Mouse (Mus musculus): ENCODE data around the gene Ppa2.

The Ppa2 gene

DNA sequence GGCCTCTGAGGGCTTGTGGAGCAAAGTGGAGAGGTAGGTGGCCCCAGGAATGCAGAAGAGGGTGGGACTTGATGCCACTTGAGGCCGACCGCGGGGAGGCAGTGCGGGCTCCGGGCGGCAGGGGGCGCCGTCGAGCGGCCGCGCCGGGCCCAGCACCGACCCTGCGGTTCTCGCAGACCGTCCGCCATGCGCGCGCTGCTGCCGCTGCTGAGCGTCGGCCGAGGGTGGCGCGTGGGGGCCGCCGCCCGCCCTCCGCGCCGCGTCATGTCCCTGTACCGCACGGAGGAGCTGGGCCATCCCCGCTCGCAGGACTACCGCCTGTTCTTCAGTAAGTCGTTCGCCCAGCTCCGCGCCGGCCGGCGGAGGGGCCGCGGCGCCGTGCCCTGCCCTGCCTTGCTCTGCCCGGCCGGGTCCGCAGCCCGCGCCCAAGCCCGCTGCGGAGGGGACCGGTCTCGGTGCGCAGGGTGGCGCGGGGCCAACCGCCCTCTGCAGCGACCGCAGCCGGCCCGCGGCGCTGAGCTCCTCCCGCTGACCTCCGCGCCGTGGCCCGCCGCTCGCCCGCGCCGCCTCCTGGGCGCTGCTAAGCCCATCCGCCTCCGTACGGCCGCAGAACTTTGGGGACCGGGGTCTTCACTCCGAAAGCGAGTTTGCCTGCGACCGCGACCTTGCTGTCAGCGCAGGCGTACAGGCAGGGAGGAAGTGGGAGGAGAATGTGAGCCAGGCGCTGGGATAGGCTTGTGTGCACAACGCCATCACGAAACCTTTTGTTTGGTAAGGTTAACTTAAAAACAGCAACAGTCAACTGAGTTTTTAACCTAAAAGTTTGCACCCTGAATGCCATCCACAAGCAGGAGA lies at the start of gene Ppa2:
Gene Ppa2 (plus strand): TSS at position 157 of the 855 bp plus-strand sequence.
- DNase-seq (ENCODE audit: low spot score) = peak; percentile 60

DNA sequence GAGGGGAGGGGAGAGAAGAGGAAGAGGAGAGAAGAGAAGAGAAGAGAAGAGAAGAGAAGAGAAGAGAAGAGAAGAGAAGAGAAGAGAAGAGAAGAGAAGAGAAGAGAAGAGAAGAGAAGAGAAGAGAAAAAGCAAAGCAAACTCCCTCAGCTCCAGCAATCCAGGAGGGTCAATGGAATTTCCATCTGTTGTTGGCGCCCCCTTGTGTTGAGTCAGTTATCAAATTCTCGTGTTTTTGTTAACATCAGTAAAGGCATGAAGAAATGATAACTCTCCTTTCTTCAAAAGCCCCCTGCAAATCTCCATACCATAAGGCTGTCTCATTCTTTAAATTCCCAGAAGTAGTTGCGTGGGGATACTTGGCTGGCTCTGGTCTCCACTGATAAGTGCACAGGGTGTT lies 38.0 kb upstream of the Ppa2 start:
- DNase-seq (ENCODE audit: low spot score) = peak; percentile 69

DNA sequence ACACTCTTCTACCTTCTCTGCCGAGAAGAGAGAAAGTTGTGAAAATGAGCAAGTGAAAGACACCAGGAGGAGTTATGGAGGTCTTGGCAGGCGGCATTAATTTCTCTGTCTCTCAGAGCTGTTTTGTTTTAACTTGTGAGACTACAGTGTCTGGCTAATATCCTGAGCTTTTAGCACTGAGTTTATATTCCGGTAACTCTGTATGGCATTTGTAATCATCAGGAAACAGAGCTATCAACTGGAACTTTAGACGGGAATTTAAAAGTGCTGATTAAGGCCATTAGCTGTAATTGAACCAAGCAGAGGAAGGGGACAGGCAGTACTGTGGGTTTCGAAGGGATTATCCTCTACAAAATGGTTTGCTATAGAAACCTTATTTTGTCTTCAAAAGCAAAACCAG lies 25.3 kb upstream of the Ppa2 start:
- no peak for DNase-seq (ENCODE audit: low spot score)

DNA sequence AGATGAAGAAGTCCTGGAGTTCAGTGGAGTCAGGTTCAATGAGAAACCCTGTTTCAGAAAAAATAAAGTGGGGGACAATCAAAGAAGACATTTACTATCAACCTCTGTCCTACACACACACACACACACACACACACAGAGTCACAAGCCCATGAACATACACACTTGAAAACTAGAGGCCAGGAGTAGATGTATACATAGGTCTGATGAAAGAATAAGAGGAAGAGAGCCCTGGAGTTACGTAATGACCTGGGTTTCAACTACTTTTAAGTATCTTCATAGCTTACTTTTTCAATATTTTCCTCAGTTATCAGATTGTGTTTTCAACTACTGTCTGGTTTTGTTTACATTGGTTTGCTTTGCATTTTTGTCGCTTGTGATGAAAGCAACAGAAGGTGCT lies 21.1 kb upstream of the Ppa2 start:
- no peak for DNase-seq (ENCODE audit: low spot score)

DNA sequence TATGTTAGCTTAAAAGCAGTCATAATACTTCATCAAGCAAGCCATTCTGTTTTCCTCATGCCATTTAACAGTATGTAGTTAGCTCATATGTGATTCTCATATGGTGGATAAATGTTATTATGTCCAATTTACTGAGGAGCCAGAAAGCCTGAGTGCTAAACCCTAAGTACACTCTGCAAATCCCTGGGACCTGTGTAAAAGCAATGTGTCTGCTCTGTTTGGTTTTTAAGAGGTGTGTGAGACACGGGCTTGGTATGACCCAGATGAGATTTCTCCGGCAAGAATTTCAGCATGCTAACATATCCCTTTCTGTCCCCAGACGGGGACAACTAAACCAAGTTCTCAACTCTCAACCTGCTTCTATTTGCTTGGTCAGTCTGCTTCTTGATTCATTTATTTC lies 5.6 kb upstream of the Ppa2 start:
- no peak for DNase-seq (ENCODE audit: low spot score)

DNA sequence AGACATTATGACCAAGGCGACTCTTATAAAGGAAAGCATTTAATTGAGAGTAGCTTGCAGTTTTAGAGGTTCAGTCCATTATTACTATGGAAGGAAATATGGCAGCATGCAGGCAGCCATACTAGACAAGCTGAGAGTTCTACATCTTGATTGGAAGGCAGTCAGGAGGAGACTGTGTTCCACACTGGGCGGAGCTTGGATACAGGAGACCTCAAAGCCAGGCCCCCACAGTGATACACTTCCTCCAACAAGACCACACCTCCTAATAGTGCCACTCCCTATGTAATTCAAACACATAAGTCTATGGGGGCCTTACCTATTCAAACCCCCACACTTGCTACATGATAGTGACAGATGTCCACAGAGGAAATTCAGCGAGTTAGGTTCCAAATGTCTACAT lies 1.5 kb upstream of the Ppa2 start:
- no peak for DNase-seq (ENCODE audit: low spot score)

DNA sequence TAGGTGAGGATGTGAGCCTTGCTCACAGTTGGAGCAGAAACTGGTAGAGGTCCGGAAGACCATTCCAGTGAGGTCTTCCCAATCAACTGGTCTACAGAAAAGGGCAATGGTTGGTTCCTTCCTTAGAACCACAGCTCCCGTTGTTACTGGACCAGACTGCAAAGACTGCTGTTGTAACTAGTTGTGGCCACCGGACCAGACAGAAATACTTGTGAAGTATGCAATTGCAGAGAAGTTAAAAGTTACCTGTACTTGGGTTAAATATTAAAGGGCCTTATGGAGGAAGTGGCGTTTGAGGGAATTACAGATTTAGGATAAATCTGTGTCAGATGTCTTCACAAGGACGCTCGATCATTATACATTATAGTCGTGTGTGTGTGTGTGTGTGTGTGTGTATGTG lies 551 bp upstream of the Ppa2 start:
- DNase-seq (ENCODE audit: low spot score) = no peak

DNA sequence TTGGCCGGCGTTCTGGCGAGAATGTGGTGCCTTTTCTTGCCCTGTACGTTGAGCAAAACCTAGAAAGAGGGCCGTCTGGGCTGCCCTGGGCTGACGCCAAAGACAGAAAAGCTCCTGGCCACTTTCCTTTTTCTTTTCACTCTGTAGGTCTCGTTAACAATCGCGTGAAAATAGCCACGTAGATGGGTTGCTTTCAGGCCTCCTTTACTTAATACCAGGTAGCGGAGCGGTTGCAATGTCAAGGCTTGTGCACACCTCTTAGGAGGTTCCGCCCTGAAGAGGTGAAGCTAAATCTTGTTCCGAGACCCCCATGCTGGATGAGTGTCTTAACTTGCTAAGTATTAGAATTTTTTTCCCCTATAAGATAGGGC lies 884 bp downstream of the Ppa2 start:
- DNase-seq (ENCODE audit: low spot score) = no peak

DNA sequence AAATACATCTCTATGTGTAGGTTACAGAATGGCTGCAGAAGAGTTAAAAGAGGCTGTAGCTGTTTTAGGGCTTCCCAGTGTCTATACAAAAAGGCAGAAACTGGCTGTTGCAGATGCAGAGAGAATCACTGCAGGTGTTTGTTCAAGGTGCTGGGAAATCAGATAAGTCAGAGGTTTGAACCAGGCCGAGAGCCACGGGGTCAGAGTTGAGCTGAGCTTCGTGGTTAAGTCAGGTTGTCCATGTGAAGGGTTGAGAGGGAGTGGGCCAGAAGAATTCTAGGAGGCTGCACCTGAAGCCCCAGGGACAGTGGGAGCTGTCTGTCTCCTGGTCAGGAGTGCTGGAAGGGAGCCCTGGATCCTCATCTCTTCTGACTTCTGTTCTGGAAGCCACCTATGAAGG lies 2.4 kb downstream of the Ppa2 start:
- DNase-seq (ENCODE audit: low spot score) = no peak

DNA sequence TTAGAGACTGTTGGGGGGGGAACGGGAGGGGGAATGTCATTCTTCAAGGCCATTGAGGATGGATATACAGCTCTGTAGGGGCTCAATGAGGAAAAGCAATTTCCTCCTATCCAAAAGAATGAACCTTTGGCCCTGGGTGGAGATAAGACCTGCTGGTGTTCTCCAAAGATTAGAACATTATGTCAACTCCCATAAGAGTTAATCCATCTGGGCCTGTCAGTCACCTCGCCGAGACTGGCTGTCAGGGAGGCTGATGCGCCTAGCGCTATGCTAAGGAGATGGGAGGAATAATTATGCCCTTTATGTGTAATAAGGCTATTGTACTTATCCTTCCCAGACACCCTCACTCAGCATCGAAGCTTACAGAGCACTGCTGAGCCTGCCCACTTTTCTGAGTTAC lies 2.9 kb downstream of the Ppa2 start:
- no peak for DNase-seq (ENCODE audit: low spot score)

DNA sequence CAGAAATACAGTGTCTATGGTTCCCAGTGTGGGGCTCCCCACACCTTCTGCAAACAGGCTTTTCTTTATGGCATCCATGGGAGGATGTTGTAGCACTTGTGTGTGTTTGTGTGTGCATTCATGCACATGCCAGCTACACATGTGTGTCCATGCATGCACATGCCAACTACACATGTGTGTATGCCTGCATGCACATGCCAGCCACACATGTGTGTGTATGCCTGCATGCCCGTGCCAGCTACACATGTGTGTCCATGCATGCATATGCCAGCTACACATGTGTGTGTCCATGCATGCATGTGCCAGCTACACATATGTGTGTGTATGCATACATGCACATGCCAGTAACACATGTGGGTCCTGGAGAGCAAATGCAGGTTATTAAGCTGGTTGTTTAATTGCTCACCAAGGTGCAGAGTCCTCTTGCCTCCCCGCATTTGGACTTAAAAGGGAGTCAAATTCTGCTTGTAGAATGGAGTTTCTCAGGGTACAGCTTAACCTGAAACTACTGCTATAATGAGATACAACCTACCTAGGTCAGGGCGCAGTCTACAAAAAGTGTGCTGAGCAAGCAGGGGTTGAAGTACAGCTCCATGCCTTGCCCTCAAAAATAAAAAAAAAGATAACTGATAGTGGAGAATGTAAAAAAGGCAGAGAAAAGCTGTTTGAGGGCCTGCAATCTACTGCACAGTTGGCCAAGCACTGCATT lies 3.7 kb downstream of the Ppa2 start:
- no peak for DNase-seq (ENCODE audit: low spot score)

DNA sequence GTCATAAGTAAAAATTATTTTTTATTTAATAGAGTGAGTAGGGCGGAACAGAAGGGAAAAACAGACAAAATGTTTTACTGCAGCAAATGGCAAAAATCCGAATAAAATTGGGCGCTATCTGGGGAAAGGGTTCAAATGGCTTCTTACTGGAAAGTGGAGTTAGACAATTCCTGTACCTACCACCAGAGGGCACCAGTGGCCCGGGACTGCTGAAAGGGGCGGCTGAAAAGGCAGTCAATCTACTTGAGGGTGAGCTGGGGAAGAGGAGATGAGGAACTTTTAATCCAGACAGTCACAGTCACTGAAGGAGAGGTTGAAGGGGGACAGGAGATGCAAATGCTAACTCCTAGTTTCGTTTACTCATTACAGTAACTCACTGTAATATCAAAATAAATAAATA lies 4.6 kb downstream of the Ppa2 start:
- no peak for DNase-seq (ENCODE audit: low spot score)

DNA sequence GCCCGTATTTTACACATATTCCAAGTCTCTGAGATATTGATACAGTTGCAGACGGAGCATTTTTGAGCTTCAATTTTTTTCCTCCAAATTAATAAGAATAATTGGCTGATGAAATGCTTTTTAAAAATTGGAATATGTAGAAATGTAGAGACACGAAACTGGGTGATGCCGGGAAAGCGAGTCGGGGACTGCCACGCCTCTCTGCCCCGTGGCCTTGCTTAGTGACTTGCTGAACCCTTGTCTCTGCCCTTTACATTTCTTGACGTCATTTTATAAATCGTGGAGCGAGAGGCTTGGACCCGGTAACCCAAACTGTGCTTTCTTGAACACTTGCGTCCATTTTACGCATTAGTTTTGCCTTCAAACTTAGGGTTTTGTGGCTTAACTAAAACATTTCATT lies 5.1 kb downstream of the Ppa2 start:
- DNase-seq (ENCODE audit: low spot score) = no peak

DNA sequence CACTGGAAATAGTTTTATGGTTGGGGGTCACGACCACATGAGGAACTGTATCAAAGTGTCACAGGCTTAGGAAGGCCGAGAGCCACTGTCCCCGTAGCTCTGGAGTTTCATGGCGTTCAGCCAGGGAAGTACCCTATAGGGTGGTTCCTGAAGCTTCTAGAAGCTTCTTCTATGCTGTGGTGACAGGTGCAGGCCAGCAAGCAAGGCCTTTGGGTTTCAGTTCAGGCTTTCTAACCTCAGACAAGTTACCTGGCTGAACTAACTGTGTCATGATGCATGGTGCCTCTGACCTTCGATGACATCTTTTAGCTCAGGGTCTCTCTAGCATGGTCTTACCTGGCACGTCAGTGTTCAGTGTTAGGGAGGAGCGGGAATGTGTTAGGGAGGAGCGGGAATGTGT lies 5.7 kb downstream of the Ppa2 start:
- no peak for DNase-seq (ENCODE audit: low spot score)

DNA sequence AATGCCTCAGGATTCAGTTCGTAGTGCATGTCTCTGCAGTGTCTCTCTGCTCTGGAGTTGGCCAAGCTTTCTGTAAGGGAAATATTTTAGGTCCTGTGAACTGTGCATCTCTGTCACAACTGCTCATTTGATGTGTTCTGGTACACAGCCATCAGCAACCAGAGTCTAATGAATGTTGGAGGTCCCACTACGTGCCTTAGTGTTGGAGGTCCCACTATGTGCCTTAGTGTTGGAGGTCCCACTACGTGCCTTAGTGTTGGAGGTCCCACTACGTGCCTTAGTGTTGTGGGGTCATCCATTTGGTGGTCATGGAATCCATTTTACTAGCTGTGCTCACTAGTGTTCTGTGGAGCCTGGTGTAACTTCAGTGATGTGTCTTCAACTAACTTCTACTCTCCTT lies 7.9 kb downstream of the Ppa2 start:
- no peak for DNase-seq (ENCODE audit: low spot score)

DNA sequence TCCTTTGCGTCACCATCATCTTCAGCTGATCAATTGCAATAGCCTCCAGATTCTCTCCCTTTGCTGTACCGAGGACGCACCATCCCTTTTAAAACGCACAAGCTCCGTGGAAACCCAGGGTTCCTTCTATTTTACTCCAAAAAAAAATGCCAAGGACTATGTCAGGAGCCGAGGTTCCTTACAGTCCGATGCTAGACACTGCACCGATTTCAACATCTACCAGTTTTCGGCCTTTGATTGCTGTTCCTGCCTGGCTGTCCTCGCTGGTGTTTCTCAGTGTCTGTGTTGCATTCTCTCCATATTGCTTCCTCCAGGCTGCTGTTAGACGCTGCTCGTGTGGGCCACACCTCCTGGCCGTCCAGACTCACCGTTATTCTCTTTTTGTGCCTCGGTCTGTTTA lies 8.7 kb downstream of the Ppa2 start:
- DNase-seq (ENCODE audit: low spot score) = no peak

DNA sequence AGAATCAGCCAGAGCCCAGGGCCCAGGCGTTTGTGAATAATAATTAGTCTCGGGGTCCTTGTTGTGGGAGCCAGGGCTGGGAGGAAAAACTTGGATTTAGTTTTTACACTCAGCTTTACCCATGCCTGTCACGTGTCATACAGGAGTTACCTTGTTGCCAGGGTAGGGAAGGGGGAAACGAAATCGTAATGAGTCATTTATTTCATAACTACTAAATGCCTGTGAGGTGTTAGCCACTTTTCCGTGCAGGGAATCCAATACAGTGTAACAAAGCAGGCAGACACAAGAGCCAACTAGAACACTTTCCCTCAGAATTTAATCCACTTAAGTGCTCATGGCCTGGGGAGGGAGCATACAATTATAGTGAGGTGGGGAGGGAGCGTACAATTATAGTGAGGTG lies 9.9 kb downstream of the Ppa2 start:
- no peak for DNase-seq (ENCODE audit: low spot score)

DNA sequence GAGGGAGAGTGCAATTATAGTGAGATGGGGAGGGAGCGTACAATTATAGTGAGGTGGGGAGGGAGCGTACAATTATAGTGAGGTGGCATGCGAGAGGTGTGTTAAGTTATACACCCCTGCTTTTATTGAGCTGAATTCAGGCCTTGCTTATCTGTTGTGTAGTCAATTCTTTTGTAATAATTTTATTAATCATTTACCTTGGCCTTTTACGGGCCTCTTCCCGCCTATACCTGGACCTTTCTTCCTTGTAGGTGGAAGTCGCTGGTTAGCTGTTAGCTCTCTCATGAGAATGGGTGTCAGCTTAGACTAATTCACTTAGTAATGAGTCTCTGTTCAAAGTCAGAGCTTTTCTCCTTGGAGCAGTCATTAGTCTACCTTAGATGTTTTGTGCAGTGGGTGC lies 10.4 kb downstream of the Ppa2 start:
- DNase-seq (ENCODE audit: low spot score) = no peak

DNA sequence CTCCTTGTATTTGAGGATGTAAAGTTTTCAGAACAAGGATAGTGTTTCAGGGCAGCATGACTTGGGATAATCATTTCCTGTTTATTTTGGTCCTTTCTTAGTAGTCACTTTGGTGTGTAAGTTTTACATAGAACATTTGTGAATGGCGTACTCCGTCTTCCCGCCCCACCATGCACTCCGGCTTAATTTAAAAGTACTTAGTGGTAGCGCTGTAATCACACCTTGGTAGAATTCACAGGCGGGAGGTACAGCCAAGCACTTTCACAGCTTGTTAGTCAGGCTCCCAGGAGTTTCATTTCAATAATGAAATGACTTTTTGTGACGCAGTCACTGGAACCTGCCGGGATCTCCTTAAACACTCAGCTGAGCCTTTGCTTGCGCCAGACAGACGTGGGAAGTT lies 12.0 kb downstream of the Ppa2 start:
- DNase-seq (ENCODE audit: low spot score) = no peak

DNA sequence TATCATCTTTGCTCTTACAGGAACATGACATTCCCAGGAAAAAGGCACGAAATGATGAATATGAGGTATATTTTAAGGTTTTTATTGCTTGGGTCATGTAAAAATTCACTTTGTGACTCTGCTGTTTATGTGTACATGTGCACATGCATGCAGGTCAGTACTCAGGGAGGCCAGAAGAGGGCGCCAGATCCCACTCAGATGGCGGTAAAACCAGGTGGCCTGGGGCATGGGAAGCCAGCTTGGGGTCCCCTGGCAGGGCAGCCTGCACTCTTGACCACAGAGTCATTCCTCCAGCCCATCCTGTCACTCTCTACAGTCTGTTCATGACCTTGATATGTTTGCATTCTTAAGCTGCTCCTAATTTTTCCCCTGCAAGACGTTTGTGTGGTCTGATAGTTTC lies 12.6 kb downstream of the Ppa2 start:
- DNase-seq (ENCODE audit: low spot score) = no peak

DNA sequence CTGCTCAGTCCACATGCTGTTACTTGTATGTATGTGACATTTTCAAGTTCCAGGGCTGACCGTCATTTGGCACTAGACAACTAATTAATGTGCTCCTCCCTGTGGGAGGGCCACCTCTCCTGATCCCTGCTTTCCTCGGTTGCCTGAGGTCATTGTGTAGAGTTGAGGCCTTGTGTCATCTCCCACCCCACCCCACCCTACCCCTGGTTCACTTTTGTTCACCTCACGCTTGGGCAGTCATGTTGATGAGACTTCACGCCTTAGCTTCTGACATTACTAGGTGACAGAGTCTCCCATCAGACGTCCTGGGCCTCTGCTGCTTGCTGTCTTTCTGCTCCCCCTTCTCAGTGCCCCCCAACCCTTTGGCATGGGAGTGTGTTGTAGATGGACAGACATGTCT lies 15.2 kb downstream of the Ppa2 start:
- no peak for DNase-seq (ENCODE audit: low spot score)

DNA sequence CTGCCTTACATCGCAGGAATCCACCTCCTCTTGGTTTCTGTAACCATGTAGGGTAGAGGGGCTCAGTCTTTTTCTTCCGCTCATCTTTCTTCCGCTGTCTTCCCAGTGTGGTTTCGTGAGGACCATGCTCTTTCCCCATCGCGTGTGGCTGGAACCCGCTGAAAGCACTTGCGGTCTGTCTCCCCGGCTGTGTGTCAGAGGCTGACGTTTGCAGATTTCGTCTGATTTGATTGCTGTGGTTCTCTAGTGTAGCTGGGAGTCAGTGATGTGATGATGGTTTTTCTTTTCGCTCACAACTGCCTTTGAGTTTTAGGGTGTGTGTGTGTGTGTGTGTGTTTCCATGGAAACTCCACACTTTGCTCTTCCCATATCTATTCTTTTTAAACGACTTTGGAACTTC lies 18.6 kb downstream of the Ppa2 start:
- no peak for DNase-seq (ENCODE audit: low spot score)

DNA sequence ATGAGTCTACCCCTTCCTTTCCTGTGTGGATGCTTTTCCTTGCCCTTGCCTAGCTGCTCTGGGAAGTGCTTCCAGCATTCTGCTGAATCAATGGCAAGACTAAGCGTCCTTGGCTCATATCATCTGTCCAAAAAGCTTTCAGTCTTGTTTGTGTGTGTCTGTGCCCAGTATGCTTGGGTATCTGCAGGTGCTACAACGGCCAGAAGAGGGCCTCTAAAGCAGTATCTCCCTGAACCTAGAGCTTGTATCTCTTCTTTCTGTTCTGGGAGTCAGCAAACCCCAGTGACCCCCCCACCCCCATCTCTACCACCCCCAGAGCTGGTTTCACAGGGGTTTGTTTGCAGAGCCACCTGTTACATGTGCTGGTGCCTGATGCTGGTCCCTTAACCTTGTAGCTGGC lies 19.5 kb downstream of the Ppa2 start:
- no peak for DNase-seq (ENCODE audit: low spot score)

Data from left cerebral cortex, adult 11 months (tissue).